Comparison of ENCODE assay signal across 22 mouse cellular contexts in the genomic region with DNA sequence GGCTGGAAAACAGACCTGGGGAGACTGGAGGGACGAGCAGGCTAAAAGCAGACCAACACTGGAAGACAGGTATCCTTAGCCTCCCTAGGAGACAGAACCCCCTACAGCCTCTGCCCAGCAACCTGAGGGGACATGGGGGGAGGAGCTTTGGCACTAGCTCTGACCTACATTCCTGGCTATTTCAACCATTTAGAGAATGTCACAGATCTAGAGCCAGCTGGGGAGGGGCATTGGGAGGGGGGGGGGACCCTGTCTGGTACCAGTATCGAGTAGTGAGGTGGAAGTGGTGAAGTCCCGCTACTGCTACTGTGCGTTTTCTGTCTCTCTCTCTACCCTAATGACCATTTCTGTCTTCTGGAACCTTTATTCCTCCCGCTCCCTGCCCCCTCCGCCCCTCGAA. TPM values are rescaled to one million over a fixed set of nuclear protein-coding genes. Genes with fewer than 3 reads are reported as not detected.
DNase-seq lines count a peak whose midpoint lies in the region; ATAC-seq lines count a peak whose summit lies in the region.
"Had no signal": no experiment of that assay in that cellular context is flagged by ENCODE, and none has a peak within 500 bp of the region (broad histone marks: within the 10 kb centered on the region; RNA-seq: fewer than 3 reads in every experiment).

No protein-coding gene starts in this region.

- H3K4me1 ChIP-seq in heart, embryonic 16.5 days (ENCODE audit: control insufficient read depth, insufficient read depth, low read length): peaks cover 14% of the 10 kb centered on the region
- peaks cover 18% of the 10 kb centered on the region for H3K4me1 ChIP-seq in heart, embryonic 11.5 days (ENCODE audit: control insufficient read depth, insufficient read depth, low read length)
- peaks cover 25% of the 10 kb centered on the region; the same call in 1 of the 2 replicates for H3K4me1 ChIP-seq in lung, embryonic 15.5 days

- WGBS in heart, embryonic 16.5 days: 45% methylated on average over 7 of the region's 7 CpGs
- 58% methylated on average over 7 of the region's 7 CpGs for WGBS in heart, embryonic 11.5 days (ENCODE audit: insufficient replicate concordance)
- WGBS in lung, embryonic 15.5 days: 59% methylated on average over 7 of the region's 7 CpGs

- peak overlapping the region; percentile 15 for H3K4me2 ChIP-seq in heart, embryonic 16.5 days (ENCODE audit: low read depth, low read length)
- no peak overlapping the region for H3K4me2 ChIP-seq in heart, embryonic 11.5 days
- H3K4me2 ChIP-seq in lung, embryonic 15.5 days: no peak overlapping the region
- H3K4me2 ChIP-seq: forebrain, embryonic 12.5 days; limb, embryonic 15.5 days; liver, embryonic 15.5 days; neural tube, embryonic 13.5 days had no signal

- no peaks in the 10 kb centered on the region for H3K36me3 ChIP-seq in heart, embryonic 16.5 days (ENCODE audit: control insufficient read depth, insufficient read depth)
- 0 out of 2 replicates have a peak, but pooled peaks cover 4% of the 10 kb centered on the region for H3K36me3 ChIP-seq in heart, embryonic 11.5 days (ENCODE audit: control insufficient read depth, insufficient read depth, low read length)
- H3K36me3 ChIP-seq in lung, embryonic 15.5 days: no peaks in the 10 kb centered on the region
- H3K36me3 ChIP-seq: liver, embryonic 15.5 days had no signal

- H3K27me3 ChIP-seq in heart, embryonic 16.5 days (ENCODE audit: control insufficient read depth, insufficient read depth, low read length): peaks cover 5% of the 10 kb centered on the region; the same call in 1 of the 2 replicates
- H3K27me3 ChIP-seq in heart, embryonic 11.5 days (ENCODE audit: control insufficient read depth, insufficient read depth, low read length): no peaks in the 10 kb centered on the region; the same call in 1 of the 2 replicates
- 0 out of 2 replicates have a peak, but pooled peaks cover 4% of the 10 kb centered on the region for H3K27me3 ChIP-seq in lung, embryonic 15.5 days
- H3K27me3 ChIP-seq: limb, embryonic 15.5 days; neural tube, embryonic 13.5 days had no signal

- H3K4me3 ChIP-seq in heart, embryonic 16.5 days (ENCODE audit: low read length): no peak overlapping the region
- H3K4me3 ChIP-seq in heart, embryonic 11.5 days (ENCODE audit: low read depth, low read length): no peak overlapping the region
- H3K4me3 ChIP-seq in lung, embryonic 15.5 days: no peak overlapping the region
- H3K4me3 ChIP-seq: forebrain, embryonic 12.5 days; limb, embryonic 15.5 days; liver, embryonic 15.5 days; neural tube, embryonic 13.5 days had no signal

- DNase-seq in CD4-positive, CD25-positive, alpha-beta regulatory T cell, adult 2 months (ENCODE audit: low read depth, low spot score): peak; percentile 41
- no peak for DNase-seq in lung, postnatal 4 days
- peak; percentile 46 for DNase-seq in R1 (ENCODE audit: low read depth, low spot score)
- DNase-seq in gastrocnemius, postnatal 25 days: no peak
- DNase-seq: cerebellum, adult 8-10 months; heart, adult 11 months; heart, postnatal 4 days; midbrain, embryonic 14.5 days; right cerebral cortex, postnatal 14 days; spleen, adult 18-20 months; thymus, postnatal 25 days had no signal

- H3K9ac ChIP-seq in heart, embryonic 16.5 days (ENCODE audit: low read length): no peak overlapping the region
- H3K9ac ChIP-seq in heart, embryonic 11.5 days (ENCODE audit: low read depth, low read length): no peak overlapping the region
- H3K9ac ChIP-seq in lung, embryonic 15.5 days: no peak overlapping the region
- H3K9ac ChIP-seq: forebrain, embryonic 12.5 days; limb, embryonic 15.5 days; liver, embryonic 15.5 days; neural tube, embryonic 13.5 days had no signal

- no peak for ATAC-seq in CD4-positive, CD25-positive, alpha-beta regulatory T cell, adult 4 months
- ATAC-seq in heart, embryonic 16.5 days (replicated peaks; ENCODE audit: extremely low read depth, insufficient read depth, low FRiP score): no peak
- ATAC-seq in heart, embryonic 11.5 days (replicated peaks; ENCODE audit: insufficient number of reproducible peaks, low FRiP score, low TSS enrichment): no peak
- 0 out of 2 replicates have a peak, but pooled peaks have one; percentile 9 for ATAC-seq in lung, embryonic 15.5 days (ENCODE audit: borderline replicate concordance, extremely low read depth, low FRiP score, low TSS enrichment)
- ATAC-seq: hindbrain, embryonic 16.5 days; intestine, postnatal 0 days had no signal

- no peaks in the 10 kb centered on the region for H3K9me3 ChIP-seq in heart, embryonic 16.5 days (replicated peaks; ENCODE audit: control insufficient read depth, low read length)
- no peaks in the 10 kb centered on the region for H3K9me3 ChIP-seq in heart, embryonic 11.5 days (replicated peaks; ENCODE audit: control insufficient read depth, low read length)
- no peaks in the 10 kb centered on the region for H3K9me3 ChIP-seq in lung, embryonic 15.5 days
- H3K9me3 ChIP-seq: forebrain, embryonic 12.5 days; G1E; limb, embryonic 15.5 days; liver, embryonic 15.5 days; neural tube, embryonic 13.5 days had no signal

- H3K27ac ChIP-seq in heart, embryonic 16.5 days (ENCODE audit: low read length): no peak overlapping the region
- H3K27ac ChIP-seq in heart, embryonic 11.5 days (ENCODE audit: low read depth, low read length): no peak overlapping the region
- no peak overlapping the region for H3K27ac ChIP-seq in lung, embryonic 15.5 days
- H3K27ac ChIP-seq: forebrain, embryonic 12.5 days; limb, embryonic 15.5 days; liver, embryonic 15.5 days; neural tube, embryonic 13.5 days had no signal

RNA-seq across cellular contexts. Expression of a gene that starts 3.9 kb away (rescaled TPM):
- 100 to 1,000 TPM; 102 to 158 TPM for polyA plus RNA-seq in CD4-positive, CD25-positive, alpha-beta regulatory T cell, adult 4 months (2017; shearing (Covaris generic))
- polyA plus RNA-seq in heart, embryonic 16.5 days (2015; fragmentation: Nextera tagmentation; extraction: Ambion mirVana): 1.1 and 1.5 TPM in 2 replicates
- 1.9 and 2.3 TPM in 2 replicates for polyA plus RNA-seq in heart, embryonic 11.5 days (2014; fragmentation: Nextera tagmentation; extraction: Ambion mirVana)
- polyA plus RNA-seq in lung, embryonic 15.5 days (2015; fragmentation: Nextera tagmentation; extraction: Ambion mirVana): 1.6 and 2.2 TPM in 2 replicates
- total RNA-seq in gastrocnemius, postnatal 25 days (2021): 1 to 10 TPM in 1 of 2 experiments, under 1 TPM in 1; 0.35 to 1.6 TPM

RNA-seq across cellular contexts. Expression of a gene that starts 15.3 kb away (rescaled TPM):
- 1,000 to 10,000 TPM; 1,420 to 1,755 TPM for polyA plus RNA-seq in CD4-positive, CD25-positive, alpha-beta regulatory T cell, adult 4 months (2017; shearing (Covaris generic))
- polyA plus RNA-seq in heart, embryonic 16.5 days (2015; fragmentation: Nextera tagmentation; extraction: Ambion mirVana): 316 and 332 TPM in 2 replicates
- 551 and 604 TPM in 2 replicates for polyA plus RNA-seq in heart, embryonic 11.5 days (2014; fragmentation: Nextera tagmentation; extraction: Ambion mirVana)
- 711 and 777 TPM in 2 replicates for polyA plus RNA-seq in lung, embryonic 15.5 days (2015; fragmentation: Nextera tagmentation; extraction: Ambion mirVana)
- total RNA-seq in gastrocnemius, postnatal 25 days (2021): 100 to 1,000 TPM; 286 to 348 TPM

RNA-seq across cellular contexts. Expression of a gene that starts 32.0 kb away (rescaled TPM):
- polyA plus RNA-seq in CD4-positive, CD25-positive, alpha-beta regulatory T cell, adult 4 months (2017; shearing (Covaris generic)): 10 to 100 TPM; 25.7 to 44.3 TPM
- polyA plus RNA-seq in heart, embryonic 16.5 days (2015; fragmentation: Nextera tagmentation; extraction: Ambion mirVana): 15.0 and 15.3 TPM in 2 replicates
- polyA plus RNA-seq in heart, embryonic 11.5 days (2014; fragmentation: Nextera tagmentation; extraction: Ambion mirVana): 11.1 and 12.4 TPM in 2 replicates
- 12.3 and 13.8 TPM in 2 replicates for polyA plus RNA-seq in lung, embryonic 15.5 days (2015; fragmentation: Nextera tagmentation; extraction: Ambion mirVana)
- total RNA-seq in gastrocnemius, postnatal 25 days (2021): 10 to 100 TPM; 17.7 to 20.7 TPM

RNA-seq across cellular contexts. Expression of a gene that starts 52.4 kb away (rescaled TPM):
- 1 to 10 TPM; 6.6 to 9.3 TPM for polyA plus RNA-seq in CD4-positive, CD25-positive, alpha-beta regulatory T cell, adult 4 months (2017; shearing (Covaris generic))
- polyA plus RNA-seq in heart, embryonic 16.5 days (2015; fragmentation: Nextera tagmentation; extraction: Ambion mirVana): 3.9 and 5.4 TPM in 2 replicates
- 5.8 and 9.1 TPM in 2 replicates for polyA plus RNA-seq in heart, embryonic 11.5 days (2014; fragmentation: Nextera tagmentation; extraction: Ambion mirVana)
- polyA plus RNA-seq in lung, embryonic 15.5 days (2015; fragmentation: Nextera tagmentation; extraction: Ambion mirVana): 21.3 and 22.9 TPM in 2 replicates
- total RNA-seq in gastrocnemius, postnatal 25 days (2021): 1 to 10 TPM; 3.3 to 4.3 TPM

RNA-seq across cellular contexts. Expression of a gene that starts 54.2 kb away (rescaled TPM):
- 100 to 1,000 TPM in 1 of 2 experiments, 10 to 100 TPM in 1; 69.1 to 111 TPM for polyA plus RNA-seq in CD4-positive, CD25-positive, alpha-beta regulatory T cell, adult 4 months (2017; shearing (Covaris generic))
- 69.8 and 73.5 TPM in 2 replicates for polyA plus RNA-seq in heart, embryonic 16.5 days (2015; fragmentation: Nextera tagmentation; extraction: Ambion mirVana)
- polyA plus RNA-seq in heart, embryonic 11.5 days (2014; fragmentation: Nextera tagmentation; extraction: Ambion mirVana): 51.3 and 64.5 TPM in 2 replicates
- polyA plus RNA-seq in lung, embryonic 15.5 days (2015; fragmentation: Nextera tagmentation; extraction: Ambion mirVana): 73.8 and 77.8 TPM in 2 replicates
- total RNA-seq in gastrocnemius, postnatal 25 days (2021): 10 to 100 TPM; 78.9 to 80.0 TPM

Comparison
In these comparisons a context has a peak if more than half of its experiments do, and no peak if none do; other contexts are left out.
1. DNase-seq: peak in CD4-positive, CD25-positive, alpha-beta regulatory T cell, adult 2 months (single experiment) and R1 (single experiment); none in lung, postnatal 4 days (0 of 2) and gastrocnemius, postnatal 25 days (single experiment).
2. RNA of a gene that starts 3.9 kb away (polyA plus RNA-seq): 102 to 158 TPM in CD4-positive, CD25-positive, alpha-beta regulatory T cell, adult 4 months; 1.6 to 2.2 TPM in lung, embryonic 15.5 days, 1.9 to 2.3 TPM in heart, embryonic 11.5 days and 1.1 to 1.5 TPM in heart, embryonic 16.5 days; every median in the first group is over 10 times any median in the second.